Mouse (Mus musculus): Measurements from ENCODE around the gene Olfm3.

DNA sequence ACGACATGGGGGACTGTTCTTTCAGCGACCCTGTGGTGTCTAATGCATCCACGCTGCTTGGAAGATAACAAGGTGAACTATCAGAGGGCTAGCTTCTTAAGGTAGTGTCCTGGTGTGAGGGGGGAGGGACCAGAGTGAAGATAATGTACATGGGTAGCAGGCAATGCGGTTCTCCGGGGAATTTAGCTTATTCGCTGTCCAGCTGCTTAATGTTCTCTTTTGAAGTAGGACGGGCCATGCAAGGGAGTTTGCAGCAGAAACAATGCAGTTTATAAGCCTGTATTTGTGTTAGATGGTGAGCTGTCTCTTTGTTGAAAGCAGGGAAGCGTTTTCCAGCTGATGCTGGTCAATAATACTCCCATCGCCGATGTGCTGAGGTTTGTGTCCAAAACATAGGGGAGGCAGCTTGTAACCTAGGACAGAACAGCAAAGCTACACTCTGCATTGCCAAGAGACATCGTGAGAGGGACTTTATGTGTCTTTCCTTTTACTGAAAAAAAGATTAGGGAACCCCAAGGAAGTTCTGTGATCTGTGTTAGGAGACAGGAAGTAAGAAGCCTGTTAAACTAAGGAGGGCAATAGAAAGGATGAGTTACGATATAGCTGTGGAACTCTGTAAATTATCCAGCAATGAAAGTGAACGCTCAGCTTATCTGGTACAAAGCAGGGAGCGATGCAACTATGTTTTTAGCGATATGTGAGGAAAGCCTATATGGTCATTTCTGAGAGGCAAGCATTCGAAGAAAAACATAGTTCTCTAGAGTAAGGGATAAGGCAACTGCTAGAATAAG lies 950 bp downstream of the Olfm3 start:
- TF ChIP-seq CTCF (IDR thresholded peaks at IDR 0.05; ENCODE audit: low read depth) (no peak), EP300 (optimal IDR thresholded peaks at IDR 0.05) (no peak)
